Mouse (Mus musculus) embryonic fibroblast, embryonic 13.5 days (primary cell): ENCODE data around the gene Zmym4.

Experiments used
- CTCF ChIP-seq: IDR thresholded peaks from 2 replicates; pipeline ENCODE4 v1.5.1; 2011; ENCODE audit warnings: mild to moderate bottlenecking, control low read depth, low read length, moderate library complexity, borderline replicate concordance; ENCODE audit not compliant: insufficient read depth
- POLR2A ChIP-seq: IDR thresholded peaks from 2 replicates; pipeline ENCODE4 v1.6.1; 2011; ENCODE audit warnings: low read depth, mild to moderate bottlenecking, control low read depth, low read length, moderate library complexity

GRCm38 (mm10) chr4:126943421-126943820 is 24.5 kb downstream of the Zmym4 start:
- no peak for TF ChIP-seq POLR2A
- TF ChIP-seq CTCF = no peak
